Mouse (Mus musculus) urinary bladder, postnatal 10 days (tissue): ENCODE measurements at regions not wholly inside any gene's neighbourhood (a gene's known extent, or its start where the extent isn't known, plus 50 kb on each side); places are given as distances from the start of the nearest gene placed in this dataset.

Experiments
- DNase-seq: peaks from one replicate; pipeline ENCODE4 v3.0.0; 2022; ENCODE audit warnings: low spot score

GRCm38 (mm10) chr17:47064592-47065306 is 54.4 kb upstream of the Ubr2 start:
- DNase-seq = no peak

- no peak for DNase-seq
Measured at GRCm38 (mm10) chr17:47064006-47064405, 53.6 kb upstream of the Ubr2 start.

- DNase-seq = no peak
Measured at GRCm38 (mm10) chr17:47061031-47061620, 50.8 kb upstream of the Ubr2 start.
